Mouse (Mus musculus): ENCODE results near the gene Rnf213. TPM values are rescaled to one million over a fixed set of nuclear protein-coding genes. Genes with fewer than 3 reads are reported as not detected.
A peak's percentile ranks its signal among the peaks of the same experiment; 100 is the strongest.
"Not testable (repeated sequence)": the region's sequence is repeated elsewhere in the genome, so short reads cannot be mapped to it uniquely, and the experiment has no call there.

The Rnf213 gene
- polyA plus RNA-seq, 1 experiment from 2014 or later, result 1.6 TPM

- peak; percentile 85; the same call in 1 of the 2 replicates for ATAC-seq (ENCODE audit: insufficient number of reproducible peaks, insufficient read depth, low FRiP score, low TSS enrichment)
- Histone ChIP-seq H3K9ac (no peak overlapping the region), H3K9me3 (no peaks in the 10 kb centered on the region), H3K4me3 (no peak overlapping the region), H3K4me2 (replicated peaks) (no peak overlapping the region; the same call in 1 of the 2 replicates), H3K4me1 (no peaks in the 10 kb centered on the region), H3K36me3 (peaks cover 16% of the 10 kb centered on the region), H3K27me3 (no peaks in the 10 kb centered on the region), H3K27ac (no peak overlapping the region)
- WGBS, result 32% methylated on average over 11 of the region's 11 CpGs
Measured at GRCm38 (mm10) chr11:119363534-119364145, 29.3 kb upstream of the Rnf213 start.

- 72% methylated on average over 6 of the region's 6 CpGs for WGBS
- Histone ChIP-seq H3K27me3 (no peaks in the 10 kb centered on the region), H3K36me3 (peaks cover 22% of the 10 kb centered on the region), H3K4me3 (no peak overlapping the region), H3K4me1 (no peaks in the 10 kb centered on the region), H3K4me2 (replicated peaks) (no peak overlapping the region), H3K27ac (no peak overlapping the region), H3K9ac (no peak overlapping the region), H3K9me3 (no peaks in the 10 kb centered on the region)
- no peak for ATAC-seq (ENCODE audit: insufficient number of reproducible peaks, insufficient read depth, low FRiP score, low TSS enrichment)
Measured at GRCm38 (mm10) chr11:119375425-119375824, 17.5 kb upstream of the Rnf213 start.

- 91% methylated on average over 11 of the region's 11 CpGs for WGBS
- H3K4me2 ChIP-seq (replicated peaks), result no peak overlapping the region
- H3K4me1 ChIP-seq, result no peaks in the 10 kb centered on the region
- H3K27me3 ChIP-seq, result no peaks in the 10 kb centered on the region
- no peak overlapping the region for H3K9ac ChIP-seq
- no peak overlapping the region for H3K27ac ChIP-seq
- H3K4me3 ChIP-seq, result no peak overlapping the region
- H3K9me3 ChIP-seq, result no peaks in the 10 kb centered on the region
- no peak for ATAC-seq (ENCODE audit: insufficient number of reproducible peaks, insufficient read depth, low FRiP score, low TSS enrichment)
- peaks cover 22% of the 10 kb centered on the region for H3K36me3 ChIP-seq
Measured at GRCm38 (mm10) chr11:119377326-119377725, 15.6 kb upstream of the Rnf213 start.

- no peak for ATAC-seq (ENCODE audit: insufficient number of reproducible peaks, insufficient read depth, low FRiP score, low TSS enrichment)
- H3K4me1 ChIP-seq, result no peaks in the 10 kb centered on the region
- H3K4me2 ChIP-seq (replicated peaks), result no peak overlapping the region
- H3K4me3 ChIP-seq, result no peak overlapping the region
- H3K9me3 ChIP-seq, result no peaks in the 10 kb centered on the region
- H3K27me3 ChIP-seq, result no peaks in the 10 kb centered on the region
- no peak overlapping the region for H3K9ac ChIP-seq
- 94% methylated on average over 1 of the region's 1 CpGs for WGBS
- peaks cover 22% of the 10 kb centered on the region for H3K36me3 ChIP-seq
- no peak overlapping the region for H3K27ac ChIP-seq
Measured at GRCm38 (mm10) chr11:119378551-119378950, 14.3 kb upstream of the Rnf213 start.

GRCm38 (mm10) chr11:119381631-119382337 lies 11.1 kb upstream of the Rnf213 start:
- no peaks in the 10 kb centered on the region for H3K9me3 ChIP-seq
- ATAC-seq (ENCODE audit: insufficient number of reproducible peaks, insufficient read depth, low FRiP score, low TSS enrichment), result no peak
- peaks cover 22% of the 10 kb centered on the region for H3K36me3 ChIP-seq
- H3K4me2 ChIP-seq (replicated peaks), result no peak overlapping the region
- H3K27ac ChIP-seq, result no peak overlapping the region
- no peak overlapping the region for H3K9ac ChIP-seq
- H3K4me1 ChIP-seq, result no peaks in the 10 kb centered on the region
- 87% methylated on average over 9 of the region's 9 CpGs for WGBS
- H3K4me3 ChIP-seq, result no peak overlapping the region
- H3K27me3 ChIP-seq, result no peaks in the 10 kb centered on the region

GRCm38 (mm10) chr11:119382338-119382850 lies 10.5 kb upstream of the Rnf213 start:
- no peak for ATAC-seq (ENCODE audit: insufficient number of reproducible peaks, insufficient read depth, low FRiP score, low TSS enrichment)
- Histone ChIP-seq H3K4me2 (replicated peaks) (no peak overlapping the region), H3K36me3 (peaks cover 21% of the 10 kb centered on the region), H3K27me3 (no peaks in the 10 kb centered on the region), H3K9me3 (no peaks in the 10 kb centered on the region), H3K9ac (no peak overlapping the region), H3K4me1 (no peaks in the 10 kb centered on the region), H3K27ac (no peak overlapping the region), H3K4me3 (no peak overlapping the region)
- 65% methylated on average over 6 of the region's 6 CpGs for WGBS

- 72% methylated on average over 4 of the region's 4 CpGs for WGBS
- H3K27me3 ChIP-seq, result peaks cover 23% of the 10 kb centered on the region
- no peak for ATAC-seq (ENCODE audit: insufficient number of reproducible peaks, insufficient read depth, low FRiP score, low TSS enrichment)
Measured at GRCm38 (mm10) chr11:119384904-119385303, 8.0 kb upstream of the Rnf213 start.

GRCm38 (mm10) chr11:119386306-119386705 lies 6.6 kb upstream of the Rnf213 start:
- Histone ChIP-seq H3K4me2 (replicated peaks) (no peak overlapping the region), H3K9ac (no peak overlapping the region), H3K27me3 (peaks cover 37% of the 10 kb centered on the region), H3K4me1 (peaks cover 6% of the 10 kb centered on the region; the same call in 1 of the 2 replicates), H3K9me3 (no peaks in the 10 kb centered on the region), H3K27ac (no peak overlapping the region), H3K36me3 (no peaks in the 10 kb centered on the region), H3K4me3 (no peak overlapping the region)
- ATAC-seq (ENCODE audit: insufficient number of reproducible peaks, insufficient read depth, low FRiP score, low TSS enrichment), result no peak
- 93% methylated on average over 5 of the region's 5 CpGs for WGBS

More at GRCm38 (mm10) chr11:119384904-119385303, 8.0 kb upstream of the Rnf213 start:
- H3K9me3 ChIP-seq, result no peaks in the 10 kb centered on the region
- H3K4me2 ChIP-seq (replicated peaks), result no peak overlapping the region
- H3K9ac ChIP-seq, result no peak overlapping the region
- H3K4me3 ChIP-seq, result no peak overlapping the region
- peaks cover 5% of the 10 kb centered on the region; the same call in 1 of the 2 replicates for H3K36me3 ChIP-seq
- no peak overlapping the region for H3K27ac ChIP-seq
- no peaks in the 10 kb centered on the region for H3K4me1 ChIP-seq

- ATAC-seq (ENCODE audit: insufficient number of reproducible peaks, insufficient read depth, low FRiP score, low TSS enrichment); H3K4me1 ChIP-seq; H3K9me3 ChIP-seq; H3K27ac ChIP-seq; H3K36me3 ChIP-seq; H3K9ac ChIP-seq; H3K4me3 ChIP-seq; H3K4me2 ChIP-seq (replicated peaks): not testable (repeated sequence)
- H3K27me3 ChIP-seq, result peaks cover 46% of the 10 kb centered on the region
- 23% methylated on average over 3 of the region's 3 CpGs for WGBS
Measured at GRCm38 (mm10) chr11:119387273-119387672, 5.6 kb upstream of the Rnf213 start.

- Histone ChIP-seq H3K4me3 (peak overlapping the region; percentile 67), H3K27me3 (peaks cover 68% of the 10 kb centered on the region), H3K4me1 (peaks cover 9% of the 10 kb centered on the region; the same call in 1 of the 2 replicates), H3K9ac (peak overlapping the region; percentile 47), H3K4me2 (replicated peaks) (peak overlapping the region; percentile 93), H3K36me3 (no peaks in the 10 kb centered on the region), H3K9me3 (no peaks in the 10 kb centered on the region), H3K27ac (no peak overlapping the region)
- no peak for ATAC-seq (ENCODE audit: insufficient number of reproducible peaks, insufficient read depth, low FRiP score, low TSS enrichment)
- WGBS, result 1% methylated on average over 35 of the region's 35 CpGs
Measured at GRCm38 (mm10) chr11:119389851-119390270, 3.0 kb upstream of the Rnf213 start.

- no peaks in the 10 kb centered on the region for H3K36me3 ChIP-seq
- H3K9me3 ChIP-seq, result no peaks in the 10 kb centered on the region
- peak overlapping the region; percentile 47 for H3K9ac ChIP-seq
- peak overlapping the region; percentile 93 for H3K4me2 ChIP-seq (replicated peaks)
- peaks cover 75% of the 10 kb centered on the region for H3K27me3 ChIP-seq
- H3K4me1 ChIP-seq, result peaks cover 9% of the 10 kb centered on the region; the same call in 1 of the 2 replicates
- no peak overlapping the region for H3K27ac ChIP-seq
- no peak for ATAC-seq (ENCODE audit: insufficient number of reproducible peaks, insufficient read depth, low FRiP score, low TSS enrichment)
- WGBS, result 2% methylated on average over 53 of the region's 53 CpGs
- peak overlapping the region; percentile 67 for H3K4me3 ChIP-seq
Measured at GRCm38 (mm10) chr11:119390271-119391231, 2.3 kb upstream of the Rnf213 start.
